Mouse (Mus musculus): ENCODE data around the gene Lamb3.

Gene Lamb3

GRCm38 (mm10) chr1:193319721-193320120 is 112.2 kb downstream of the Lamb3 start:
- DNase-seq = no peak

- DNase-seq = no peak
Observed at GRCm38 (mm10) chr1:193320398-193320797, 112.9 kb downstream of the Lamb3 start.

GRCm38 (mm10) chr1:193323686-193324085 is 116.2 kb downstream of the Lamb3 start:
- no peak for DNase-seq

- peak; percentile 81 for DNase-seq
Observed at GRCm38 (mm10) chr1:193324224-193324623, 116.7 kb downstream of the Lamb3 start.

- DNase-seq = no peak
Observed at GRCm38 (mm10) chr1:193325891-193326290, 118.4 kb downstream of the Lamb3 start.

GRCm38 (mm10) chr1:193326456-193327145 is 119.1 kb downstream of the Lamb3 start:
- peak; percentile 25 for DNase-seq

- no peak for DNase-seq
Observed at GRCm38 (mm10) chr1:193327216-193327615, 119.7 kb downstream of the Lamb3 start.

- DNase-seq = no peak
Observed at GRCm38 (mm10) chr1:193327686-193328085, 120.2 kb downstream of the Lamb3 start.

- DNase-seq = no peak
Observed at GRCm38 (mm10) chr1:193329557-193329956, 122.1 kb downstream of the Lamb3 start.

GRCm38 (mm10) chr1:193330172-193330571 is 122.7 kb downstream of the Lamb3 start:
- peak; percentile 93 for DNase-seq

GRCm38 (mm10) chr1:193330626-193331025 is 123.1 kb downstream of the Lamb3 start:
- DNase-seq = no peak

- no peak for DNase-seq
Observed at GRCm38 (mm10) chr1:193332018-193332417, 124.5 kb downstream of the Lamb3 start.

GRCm38 (mm10) chr1:193332671-193333070 is 125.2 kb downstream of the Lamb3 start:
- no peak for DNase-seq

- no peak for DNase-seq
Observed at GRCm38 (mm10) chr1:193333776-193334175, 126.3 kb downstream of the Lamb3 start.

- DNase-seq = no peak
Observed at GRCm38 (mm10) chr1:193334546-193334945, 127.0 kb downstream of the Lamb3 start.

GRCm38 (mm10) chr1:193336122-193337017 is 128.9 kb downstream of the Lamb3 start:
- DNase-seq = no peak

- DNase-seq = peak; percentile 84
Observed at GRCm38 (mm10) chr1:193337018-193337321, 129.5 kb downstream of the Lamb3 start.

GRCm38 (mm10) chr1:193337787-193338310 is 130.3 kb downstream of the Lamb3 start:
- DNase-seq = peak; percentile 59

- DNase-seq = peak; percentile 88
Observed at GRCm38 (mm10) chr1:193338363-193338995, 131.0 kb downstream of the Lamb3 start.

GRCm38 (mm10) chr1:193342198-193342946 is 134.9 kb downstream of the Lamb3 start:
- DNase-seq = no peak

GRCm38 (mm10) chr1:193343853-193344252 is 136.4 kb downstream of the Lamb3 start:
- no peak for DNase-seq

GRCm38 (mm10) chr1:193344976-193345375 is 137.5 kb downstream of the Lamb3 start:
- peak; percentile 60 for DNase-seq

- no peak for DNase-seq
Observed at GRCm38 (mm10) chr1:193346908-193347307, 139.4 kb downstream of the Lamb3 start.

Data from thymus, postnatal 14 days (tissue).